Mouse (Mus musculus) liver, embryonic 16.5 days (tissue): ENCODE data around the gene Maml3. TPM values are rescaled to one million over a fixed set of nuclear protein-coding genes. Genes with fewer than 3 reads are reported as not detected.

ENCODE experiments used
- ATAC-seq: fragments of 200-750 bp; cut with Nextera tagmentation; 2 replicates; pipeline ENCODE4 v1.8.0; 2017; ENCODE audit warnings: low read depth, mild to moderate bottlenecking, moderate number of reproducible peaks, moderate library complexity
- H3K27ac ChIP-seq: fragments of 300-500 bp; sonication (generic); 2 replicates; pipeline ENCODE4 v1.5.1; 2014; ENCODE audit warnings: mild to moderate bottlenecking, low read length
- H3K27me3 ChIP-seq: fragments of 300-500 bp; sonication (generic); 2 replicates; pipeline ENCODE4 v1.6.1; 2014; ENCODE audit warnings: low read depth, low read length, mixed read lengths; ENCODE audit not compliant: control insufficient read depth, insufficient read depth
- H3K36me3 ChIP-seq: fragments of 300-500 bp; sonication (generic); 2 replicates; pipeline ENCODE4 v1.6.1; 2014; ENCODE audit warnings: mild to moderate bottlenecking; ENCODE audit not compliant: control insufficient read depth, insufficient read depth
- H3K4me1 ChIP-seq: fragments of 300-500 bp; sonication (generic); 2 replicates; pipeline ENCODE4 v1.6.1; 2014; ENCODE audit warnings: low read depth, low read length, mixed read lengths; ENCODE audit not compliant: control insufficient read depth
- H3K4me2 ChIP-seq: fragments of 300-500 bp; sonication (generic); 2 replicates; pipeline ENCODE4 v1.6.1; 2014; ENCODE audit warnings: low read depth, low read length, mixed read lengths
- H3K4me3 ChIP-seq: fragments of 300-500 bp; sonication (generic); 2 replicates; pipeline ENCODE4 v1.5.1; 2014; ENCODE audit warnings: low read depth, mild to moderate bottlenecking, low read length
- H3K9ac ChIP-seq: fragments of 300-500 bp; sonication (generic); 2 replicates; pipeline ENCODE4 v1.6.1; 2014; ENCODE audit warnings: low read depth, low read length
- H3K9me3 ChIP-seq: fragments of 300-500 bp; sonication (generic); replicated peaks from 2 replicates; pipeline ENCODE4 v1.6.1; 2016; ENCODE audit warnings: low read length; ENCODE audit not compliant: control insufficient read depth
- WGBS: fragments of 180-500 bp; shearing (Covaris S2); extraction: QIAGEN DNeasy Blood & Tissue Kit; methylation state at CpG from one replicate; pipeline ENCODE4 v1.1.7; 2014; ENCODE audit not compliant: insufficient replicate concordance; 5-methylcytosine and 5-hydroxymethylcytosine counted together
- polyA plus RNA-seq: library from polyadenylated mRNA; unstranded; fragments of >200 nt; fragmentation: Nextera tagmentation; extraction: Ambion mirVana; gene quantifications from 2 replicates; pipeline ENCODE4 v1.2.1, GENCODE M21; 2015

The Maml3 gene
- polyA plus RNA-seq, 1 experiment from 2014 or later = 0.78 TPM

DNA sequence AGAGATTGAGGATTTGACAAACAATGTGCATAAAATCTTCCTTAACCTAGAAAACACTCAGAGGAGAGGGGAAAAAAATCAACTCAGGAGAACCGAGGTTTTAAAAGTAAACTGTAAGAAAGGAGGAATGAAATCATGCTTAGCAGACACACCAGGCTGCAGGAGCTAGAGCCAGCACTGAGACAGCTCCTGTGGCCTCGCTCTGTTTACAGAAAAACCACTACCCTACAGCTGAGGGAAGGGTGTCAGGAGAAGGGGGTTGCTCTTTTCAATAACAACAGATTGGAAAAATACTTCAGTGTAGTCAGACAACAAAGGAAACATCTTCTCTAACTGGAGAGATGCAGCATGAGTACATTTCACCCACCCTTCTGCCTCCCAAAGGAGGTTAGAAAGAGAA lies 139.4 kb downstream of the Maml3 start:
- 22% methylated on average over 2 of the region's 2 CpGs for WGBS
- Histone ChIP-seq H3K9ac (no peak overlapping the region), H3K27ac (no peak overlapping the region), H3K9me3 (no peaks in the 10 kb centered on the region), H3K36me3 (no peaks in the 10 kb centered on the region), H3K4me3 (no peak overlapping the region), H3K4me1 (peaks cover 7% of the 10 kb centered on the region), H3K4me2 (no peak overlapping the region), H3K27me3 (no peaks in the 10 kb centered on the region)
- ATAC-seq = no peak

GRCm38 (mm10) chr3:51965008-51965407 lies 139.9 kb downstream of the Maml3 start:
- no peak for ATAC-seq
- Histone ChIP-seq H3K27ac (no peak overlapping the region), H3K27me3 (no peaks in the 10 kb centered on the region)

GRCm38 (mm10) chr3:51963891-51964593 lies 140.8 kb downstream of the Maml3 start:
- no peaks in the 10 kb centered on the region for H3K36me3 ChIP-seq
- 24% methylated on average over 4 of the region's 4 CpGs for WGBS
- no peaks in the 10 kb centered on the region for H3K27me3 ChIP-seq
- no peaks in the 10 kb centered on the region for H3K9me3 ChIP-seq
- ATAC-seq = no peak; the same call in 1 of the 2 replicates
- no peak overlapping the region for H3K4me2 ChIP-seq
- peaks cover 7% of the 10 kb centered on the region for H3K4me1 ChIP-seq
- no peak overlapping the region for H3K9ac ChIP-seq
- no peak overlapping the region for H3K27ac ChIP-seq
- H3K4me3 ChIP-seq = no peak overlapping the region

More at GRCm38 (mm10) chr3:51965008-51965407, 139.9 kb downstream of the Maml3 start:
- peaks cover 7% of the 10 kb centered on the region for H3K4me1 ChIP-seq
- no peaks in the 10 kb centered on the region for H3K36me3 ChIP-seq
- no peak overlapping the region for H3K4me2 ChIP-seq
- no peak overlapping the region for H3K4me3 ChIP-seq
- no peak overlapping the region for H3K9ac ChIP-seq
- no peaks in the 10 kb centered on the region for H3K9me3 ChIP-seq
- WGBS = 20% methylated on average over 3 of the region's 3 CpGs

DNA sequence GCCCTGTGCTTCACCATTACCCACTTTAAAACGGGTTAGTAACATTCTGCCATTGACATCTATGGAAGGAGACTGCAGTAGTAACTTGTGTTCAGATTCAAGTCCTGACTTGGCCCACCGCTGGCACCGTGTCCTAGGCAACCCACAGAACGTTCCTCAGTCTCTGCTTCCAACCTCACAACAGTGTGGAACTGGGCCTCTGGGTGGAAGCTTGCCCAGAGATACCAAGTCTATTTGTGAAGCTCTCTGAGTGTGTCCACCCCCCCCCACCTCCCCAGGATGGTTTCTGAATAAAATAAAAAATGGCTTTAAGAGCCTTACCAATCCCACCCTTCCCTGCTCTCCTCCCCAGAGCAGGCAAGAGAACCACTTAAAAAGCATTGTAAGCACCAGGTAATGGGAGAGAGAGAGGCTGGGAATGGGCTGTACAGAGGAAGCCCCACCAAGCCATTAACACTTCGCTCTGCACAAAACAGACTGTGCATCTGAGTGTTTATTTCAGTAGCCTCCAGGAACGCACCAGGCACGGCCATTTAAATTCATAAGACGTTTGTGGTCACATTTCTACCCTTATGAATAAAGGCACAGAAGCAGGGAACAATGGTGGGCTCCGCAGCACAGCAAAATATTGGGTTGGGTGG lies 141.6 kb downstream of the Maml3 start:
- Histone ChIP-seq H3K4me3 (no peak overlapping the region), H3K9me3 (no peaks in the 10 kb centered on the region), H3K36me3 (no peaks in the 10 kb centered on the region), H3K27ac (no peak overlapping the region), H3K4me1 (peaks cover 7% of the 10 kb centered on the region), H3K27me3 (no peaks in the 10 kb centered on the region), H3K4me2 (no peak overlapping the region), H3K9ac (no peak overlapping the region)
- 67% methylated on average over 9 of the region's 9 CpGs for WGBS
- no peak for ATAC-seq

DNA sequence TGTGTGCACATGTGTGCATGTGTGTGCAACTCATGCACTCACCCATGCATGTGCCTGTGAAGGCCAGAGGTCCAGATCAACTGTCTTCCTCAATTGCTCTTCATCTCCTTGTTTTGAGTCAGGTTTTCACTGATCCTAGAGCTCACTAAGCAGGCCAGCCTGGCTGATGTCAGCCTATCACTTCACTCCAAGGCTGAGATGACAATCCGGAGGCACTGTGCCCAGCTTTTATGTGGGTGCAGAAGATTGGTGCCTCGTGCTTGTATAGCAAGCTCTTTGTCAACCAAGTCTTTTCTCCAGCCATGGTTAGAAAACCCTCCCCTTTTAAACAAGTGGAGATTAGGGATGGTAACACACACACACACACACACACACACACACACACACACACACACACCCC lies 146.1 kb downstream of the Maml3 start:
- WGBS = 53% methylated on average over 2 of the region's 2 CpGs
- Histone ChIP-seq H3K27me3 (no peaks in the 10 kb centered on the region), H3K4me2 (no peak overlapping the region), H3K4me3 (no peak overlapping the region), H3K9me3 (no peaks in the 10 kb centered on the region), H3K4me1 (no peaks in the 10 kb centered on the region), H3K36me3 (no peaks in the 10 kb centered on the region), H3K9ac (no peak overlapping the region), H3K27ac (no peak overlapping the region)
- no peak for ATAC-seq

- Histone ChIP-seq H3K9ac (no peak overlapping the region), H3K27ac (no peak overlapping the region), H3K4me3 (no peak overlapping the region), H3K36me3 (no peaks in the 10 kb centered on the region), H3K4me2 (no peak overlapping the region), H3K9me3 (no peaks in the 10 kb centered on the region), H3K27me3 (no peaks in the 10 kb centered on the region), H3K4me1 (no peaks in the 10 kb centered on the region)
- no peak for ATAC-seq
- WGBS = 61% methylated on average over 4 of the region's 4 CpGs
These were observed 150.4 kb downstream of the Maml3 start for GRCm38 (mm10) chr3:51954441-51954840.

GRCm38 (mm10) chr3:51953927-51954326 lies 150.9 kb downstream of the Maml3 start:
- H3K4me2 ChIP-seq = no peak overlapping the region
- H3K36me3 ChIP-seq = no peaks in the 10 kb centered on the region
- H3K27ac ChIP-seq = no peak overlapping the region
- ATAC-seq = no peak
- no peaks in the 10 kb centered on the region for H3K4me1 ChIP-seq
- 80% methylated on average over 11 of the region's 11 CpGs for WGBS
- no peak overlapping the region for H3K4me3 ChIP-seq
- H3K9ac ChIP-seq = no peak overlapping the region
- no peaks in the 10 kb centered on the region for H3K27me3 ChIP-seq
- H3K9me3 ChIP-seq = no peaks in the 10 kb centered on the region

DNA sequence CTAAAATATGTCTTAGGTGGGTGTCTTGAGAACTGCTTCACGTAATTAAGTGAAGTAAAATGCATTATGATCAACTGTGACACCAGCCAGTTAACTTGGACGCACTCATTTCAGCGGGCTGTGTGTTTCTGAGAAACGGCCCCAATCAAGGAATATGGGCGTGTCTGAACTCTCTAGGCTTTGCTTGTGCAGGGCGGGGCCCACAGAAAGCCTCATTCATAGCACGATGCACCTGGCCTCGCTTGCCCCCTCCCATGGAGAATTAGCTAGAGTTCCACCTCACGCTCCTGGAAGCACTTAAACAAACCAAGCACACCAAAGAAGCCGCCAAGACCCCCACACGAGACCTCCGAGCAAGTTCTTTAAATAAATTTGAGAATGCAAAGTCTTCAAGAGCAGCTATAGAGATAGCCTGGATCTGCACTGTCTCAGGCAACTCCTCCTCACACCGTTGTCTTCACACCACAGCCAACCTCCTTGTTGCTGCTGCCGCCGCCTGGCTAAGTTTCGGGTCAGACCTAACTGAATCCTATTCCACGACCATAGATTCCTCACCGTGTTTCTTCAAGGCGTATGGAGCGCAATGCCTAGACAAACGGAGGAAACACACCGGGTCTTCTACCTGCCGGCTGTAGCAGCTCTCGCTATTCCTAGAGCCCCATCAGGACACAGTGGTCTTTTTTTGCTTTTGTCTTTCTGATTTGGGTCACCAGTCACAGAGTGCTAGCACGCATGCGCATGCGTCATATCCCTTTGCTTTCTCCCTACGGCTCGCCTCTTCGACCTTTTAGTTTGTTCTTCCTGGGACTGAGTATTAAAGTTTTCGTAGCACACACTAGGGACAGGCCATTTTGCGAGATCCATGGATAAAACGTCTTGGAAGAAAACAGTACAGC lies 151.9 kb downstream of the Maml3 start:
- no peak overlapping the region for H3K27ac ChIP-seq
- H3K9me3 ChIP-seq = no peaks in the 10 kb centered on the region
- H3K36me3 ChIP-seq = no peaks in the 10 kb centered on the region
- no peaks in the 10 kb centered on the region for H3K27me3 ChIP-seq
- H3K4me1 ChIP-seq = no peaks in the 10 kb centered on the region
- H3K4me2 ChIP-seq = 0 out of 2 replicates have a peak overlapping the region, but pooled peaks have one; percentile 1
- H3K9ac ChIP-seq = no peak overlapping the region
- ATAC-seq = no peak
- WGBS = 58% methylated on average over 33 of the region's 33 CpGs
- no peak overlapping the region for H3K4me3 ChIP-seq
